Mouse (Mus musculus) forebrain, embryonic 12.5 days (tissue): ENCODE results near the gene Neurog3. TPM values are rescaled to one million over a fixed set of nuclear protein-coding genes. Genes with fewer than 3 reads are reported as not detected.

Experiments used
- ATAC-seq: fragments of 200-750 bp; cut with Nextera tagmentation; 2 replicates; pipeline ENCODE4 v1.8.0; 2017; ENCODE audit warnings: moderate TSS enrichment; ENCODE audit not compliant: low FRiP score
- H3K27ac ChIP-seq: fragments of 300-500 bp; sonication (generic); 2 replicates; pipeline ENCODE4 v1.5.1; 2016; ENCODE audit warnings: mild to moderate bottlenecking
- H3K27me3 ChIP-seq: fragments of 300-500 bp; sonication (generic); 2 replicates; pipeline ENCODE4 v1.6.1; 2016; ENCODE audit warnings: mild to moderate bottlenecking
- H3K36me3 ChIP-seq: fragments of 300-500 bp; sonication (generic); replicated peaks from 2 replicates; pipeline ENCODE4 v1.6.1; 2016; ENCODE audit warnings: mild to moderate bottlenecking
- H3K4me1 ChIP-seq: fragments of 300-500 bp; sonication (generic); 2 replicates; pipeline ENCODE4 v1.6.1; 2016
- H3K4me2 ChIP-seq: fragments of 300-500 bp; sonication (generic); 2 replicates; pipeline ENCODE4 v1.6.1; 2016; ENCODE audit warnings: mild to moderate bottlenecking, moderate library complexity
- H3K4me3 ChIP-seq: fragments of 300-500 bp; sonication (generic); replicated peaks from 2 replicates; pipeline ENCODE4 v1.5.1; 2016; ENCODE audit warnings: mild to moderate bottlenecking
- H3K9ac ChIP-seq: fragments of 300-500 bp; sonication (generic); 2 replicates; pipeline ENCODE4 v1.6.1; 2016; ENCODE audit warnings: mild to moderate bottlenecking
- H3K9me3 ChIP-seq: fragments of 300-500 bp; sonication (generic); 2 replicates; pipeline ENCODE4 v1.6.1; 2016
- WGBS: fragments of 180-500 bp; shearing (Covaris S2); methylation state at CpG from one replicate; pipeline ENCODE4 v1.1.7; 2016; 5-methylcytosine and 5-hydroxymethylcytosine counted together
- polyA plus RNA-seq: library from polyadenylated mRNA; unstranded; fragments of >200 nt; fragmentation: Nextera tagmentation; extraction: Ambion mirVana; gene quantifications from 2 replicates; pipeline ENCODE4 v1.2.1, GENCODE M21; 2016

Gene Neurog3
- polyA plus RNA-seq, 1 experiment from 2014 or later: 0.65 TPM

DNA sequence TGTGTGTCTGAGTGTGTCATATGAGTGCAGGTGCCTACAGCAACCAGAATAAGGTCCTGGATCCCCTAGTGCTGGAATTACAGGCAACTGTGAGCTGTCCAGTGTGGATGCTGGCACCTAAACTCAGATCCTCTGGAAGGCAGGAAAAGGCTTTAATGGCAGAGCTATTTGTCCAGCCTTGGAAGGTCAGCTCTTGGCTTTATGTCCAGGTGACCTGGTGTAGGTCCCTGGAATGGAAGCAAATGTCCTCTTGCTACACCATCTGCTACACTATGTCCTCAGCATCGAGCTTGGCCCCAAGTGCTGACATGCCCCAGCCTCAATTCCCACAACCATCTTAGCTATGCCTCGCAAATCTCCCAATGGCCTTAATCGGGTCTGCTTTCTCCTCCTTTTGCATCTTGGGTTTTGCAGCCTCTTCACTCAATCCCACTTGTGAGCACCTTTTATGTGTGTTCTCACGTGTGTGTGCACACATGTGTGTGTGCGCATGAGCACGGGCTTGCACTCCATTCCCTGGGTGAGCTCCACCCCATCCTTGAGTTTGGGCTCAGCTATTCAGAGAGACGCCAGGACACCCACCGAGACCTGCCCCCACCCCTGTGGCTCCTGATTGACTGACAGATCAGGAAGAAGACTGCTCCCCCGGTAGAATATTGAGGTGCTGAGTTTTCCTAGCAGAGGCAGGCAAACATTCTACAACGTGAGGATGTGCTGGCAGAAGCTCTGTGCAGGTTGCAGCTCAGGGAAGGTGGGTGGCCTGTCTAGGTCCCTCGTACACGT is 14.8 kb downstream of the Neurog3 start:
- H3K27me3 ChIP-seq: peaks cover 40% of the 10 kb centered on the region
- H3K9me3 ChIP-seq: no peaks in the 10 kb centered on the region
- H3K4me2 ChIP-seq: no peak overlapping the region
- H3K27ac ChIP-seq: no peak overlapping the region
- peaks cover 9% of the 10 kb centered on the region for H3K4me1 ChIP-seq
- H3K9ac ChIP-seq: no peak overlapping the region
- H3K36me3 ChIP-seq: no peaks in the 10 kb centered on the region
- ATAC-seq: no peak
- H3K4me3 ChIP-seq: no peak overlapping the region
- 52% methylated on average over 12 of the region's 12 CpGs for WGBS

DNA sequence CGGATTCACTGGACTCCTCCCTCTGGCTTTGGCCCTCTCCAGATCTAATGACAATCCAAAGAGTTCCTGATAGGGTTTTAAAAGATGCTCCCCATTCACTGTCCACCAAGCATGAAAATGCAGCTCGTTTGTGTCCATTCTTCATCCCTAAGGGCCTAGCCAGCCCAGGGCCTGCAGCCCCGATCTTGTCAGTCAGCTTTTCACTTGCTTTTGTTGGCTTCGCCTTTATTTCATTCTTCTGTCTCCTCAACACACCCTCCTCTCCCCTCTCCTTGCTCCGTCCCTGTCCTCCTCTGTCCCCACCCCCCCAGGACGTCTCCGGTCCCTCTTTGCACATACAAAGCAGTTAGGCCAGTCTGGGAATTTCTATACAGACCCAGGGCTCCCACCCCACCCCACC is 17.0 kb downstream of the Neurog3 start:
- Histone ChIP-seq H3K27me3 (peaks cover 30% of the 10 kb centered on the region), H3K4me2 (no peak overlapping the region), H3K4me1 (peaks cover 9% of the 10 kb centered on the region), H3K9me3 (no peaks in the 10 kb centered on the region), H3K4me3 (no peak overlapping the region), H3K9ac (no peak overlapping the region), H3K36me3 (no peaks in the 10 kb centered on the region), H3K27ac (no peak overlapping the region)
- ATAC-seq: no peak
- WGBS: 11% methylated on average over 7 of the region's 7 CpGs

DNA sequence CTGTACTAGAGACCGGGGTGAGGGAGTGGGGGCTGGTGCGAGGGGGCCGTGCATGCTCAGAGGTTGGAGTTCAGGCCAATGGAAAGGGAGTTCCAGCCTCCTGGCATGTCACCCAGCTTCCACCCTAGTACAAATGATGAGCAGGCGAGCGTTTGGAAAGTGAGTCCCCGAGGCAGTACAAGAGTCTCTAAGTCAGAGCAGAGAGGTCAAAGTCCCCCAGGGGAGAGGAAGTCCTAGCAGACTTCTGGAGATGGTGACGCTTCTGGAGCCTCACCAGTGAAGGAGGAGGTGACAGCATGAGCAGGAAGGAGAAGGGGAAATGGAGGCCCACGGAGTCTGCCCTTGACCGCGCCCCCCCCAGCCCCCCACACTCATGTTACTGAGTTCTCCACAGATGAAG is 29.5 kb downstream of the Neurog3 start:
- ATAC-seq: no peak
- no peak overlapping the region for H3K4me3 ChIP-seq
- H3K36me3 ChIP-seq: no peaks in the 10 kb centered on the region
- H3K4me1 ChIP-seq: no peaks in the 10 kb centered on the region
- H3K27ac ChIP-seq: no peak overlapping the region
- no peak overlapping the region for H3K4me2 ChIP-seq
- 66% methylated on average over 10 of the region's 10 CpGs for WGBS
- H3K27me3 ChIP-seq: no peaks in the 10 kb centered on the region
- no peaks in the 10 kb centered on the region for H3K9me3 ChIP-seq
- H3K9ac ChIP-seq: no peak overlapping the region

DNA sequence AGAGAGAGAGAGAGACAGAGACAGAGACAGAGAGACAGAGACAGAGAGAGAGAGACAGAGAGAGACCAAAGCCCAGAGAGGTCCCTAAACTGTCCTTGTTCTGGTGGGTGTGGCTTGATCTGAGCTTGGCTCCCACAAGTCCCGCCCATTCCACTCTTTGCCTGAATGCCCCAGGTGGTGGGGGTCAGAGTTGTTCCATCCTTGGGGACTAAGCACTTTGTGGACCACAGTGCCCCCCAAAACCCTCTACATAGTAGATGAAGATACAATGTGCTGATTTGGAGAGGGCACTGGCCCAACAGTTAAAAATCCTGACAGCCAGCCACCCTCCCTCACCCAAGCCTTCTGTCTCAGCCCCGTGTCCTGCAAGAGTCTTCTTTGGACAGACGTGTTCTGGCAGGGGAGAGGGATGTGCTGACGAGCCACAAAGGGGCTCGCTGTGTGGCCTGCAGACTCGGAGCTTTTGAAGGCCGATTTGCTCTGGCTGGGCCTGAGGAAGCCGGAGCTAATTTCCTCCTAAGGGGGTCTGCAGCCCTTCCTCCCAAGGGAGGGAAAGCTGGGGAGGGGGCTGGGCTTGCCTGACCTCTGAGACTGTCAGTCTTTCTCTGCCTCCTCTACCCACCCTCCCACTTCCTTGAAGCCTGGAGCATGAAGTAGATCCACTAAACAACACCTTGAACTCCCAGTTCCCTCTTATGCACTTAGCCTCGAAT is 40.1 kb downstream of the Neurog3 start:
- H3K9ac ChIP-seq: no peak overlapping the region
- no peaks in the 10 kb centered on the region for H3K9me3 ChIP-seq
- WGBS: 5% methylated on average over 9 of the region's 9 CpGs
- H3K27ac ChIP-seq: no peak overlapping the region
- H3K4me3 ChIP-seq: no peak overlapping the region
- H3K36me3 ChIP-seq: no peaks in the 10 kb centered on the region
- ATAC-seq: no peak
- H3K4me1 ChIP-seq: peaks cover 29% of the 10 kb centered on the region
- H3K4me2 ChIP-seq: no peak overlapping the region
- H3K27me3 ChIP-seq: peaks cover 26% of the 10 kb centered on the region

DNA sequence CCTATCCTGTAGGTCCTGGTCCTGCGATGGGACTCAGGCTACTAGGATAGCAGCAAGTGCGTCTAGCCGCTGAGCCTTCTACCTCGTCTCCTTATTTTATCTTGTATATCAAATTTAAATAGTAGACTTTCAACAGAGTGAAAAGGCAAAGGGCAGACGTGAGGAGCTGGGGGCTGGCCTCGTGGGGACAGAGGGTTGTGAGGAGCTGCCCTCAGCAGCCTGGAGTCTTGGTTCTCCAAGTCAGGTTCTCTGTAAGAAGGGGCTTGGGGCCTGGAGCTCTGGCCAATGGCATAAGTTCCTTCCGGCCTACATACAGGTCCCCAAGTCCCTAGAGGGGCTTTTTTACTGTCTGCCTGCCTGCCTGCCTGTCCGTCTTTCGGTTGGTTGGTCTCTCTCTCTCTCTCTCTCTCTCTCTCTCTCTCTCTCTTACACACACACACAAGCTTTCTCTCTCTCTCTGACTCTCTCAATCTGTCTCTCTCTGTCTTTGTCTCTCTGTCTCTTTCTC is 41.1 kb downstream of the Neurog3 start:
- peak; percentile 30; the same call in 1 of the 2 replicates for ATAC-seq
- 11% methylated on average over 9 of the region's 9 CpGs for WGBS
- peaks cover 29% of the 10 kb centered on the region for H3K4me1 ChIP-seq
- H3K27me3 ChIP-seq: peaks cover 27% of the 10 kb centered on the region
- no peaks in the 10 kb centered on the region for H3K36me3 ChIP-seq
- H3K4me2 ChIP-seq: 0 out of 2 replicates have a peak overlapping the region, but pooled peaks have one; percentile 1
- no peak overlapping the region for H3K4me3 ChIP-seq
- no peak overlapping the region for H3K27ac ChIP-seq
- no peak overlapping the region for H3K9ac ChIP-seq
- no peaks in the 10 kb centered on the region for H3K9me3 ChIP-seq

DNA sequence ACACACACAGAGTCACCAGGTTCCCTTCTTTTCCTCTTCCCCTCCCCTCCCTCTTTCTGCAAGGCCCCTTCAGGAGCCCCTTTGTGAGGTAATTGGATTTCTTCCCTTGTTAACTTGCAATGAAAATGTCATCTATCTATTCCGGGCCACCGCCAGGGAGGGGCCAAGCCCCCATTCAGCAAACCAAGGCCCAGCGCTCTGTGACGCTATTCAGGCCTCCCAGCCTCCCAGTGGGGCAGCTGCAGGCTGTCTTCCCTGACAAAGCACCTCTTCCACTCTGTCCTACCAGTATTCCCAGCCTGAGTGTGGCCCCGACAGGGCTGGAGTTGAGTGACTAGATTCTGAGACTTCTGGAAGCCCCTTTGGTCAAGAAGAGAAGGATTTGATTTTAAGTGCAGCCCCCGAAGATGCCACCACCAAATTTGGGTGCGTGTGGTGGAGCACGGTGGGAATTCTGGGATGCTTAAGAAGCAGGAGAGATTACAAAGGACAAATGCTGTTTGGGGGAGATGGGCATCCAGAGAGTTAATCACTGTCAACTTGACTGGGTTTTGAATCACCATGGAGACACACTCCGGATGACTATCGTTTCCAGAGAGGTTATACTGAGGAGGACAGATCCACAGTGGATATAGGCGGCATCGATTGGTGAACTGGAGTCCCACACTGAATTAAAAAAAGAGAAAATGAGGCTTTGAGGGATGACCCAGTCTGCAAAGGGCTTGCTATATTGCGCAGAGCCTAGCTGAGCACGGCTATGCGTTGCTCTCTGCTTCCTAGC is 41.8 kb downstream of the Neurog3 start:
- peaks cover 27% of the 10 kb centered on the region for H3K27me3 ChIP-seq

DNA sequence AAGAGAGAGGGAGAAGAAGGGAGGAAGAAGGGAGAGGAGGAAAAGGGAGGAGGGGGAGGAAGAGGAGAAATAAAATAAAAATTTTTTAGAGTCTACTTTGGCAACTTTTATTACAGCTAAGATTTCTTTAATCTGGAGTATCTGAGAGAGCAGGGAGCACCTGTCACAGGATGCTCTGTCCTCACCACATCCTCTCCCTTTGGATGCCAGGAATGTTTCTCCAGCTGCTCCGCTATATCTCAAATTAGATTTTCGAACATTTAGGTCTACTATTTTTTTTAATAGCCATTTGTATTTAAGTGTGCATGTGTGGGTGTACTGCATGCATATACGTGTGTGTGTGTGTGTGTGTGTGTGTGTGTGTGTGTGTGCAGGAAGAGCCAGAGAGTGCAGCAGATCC is 47.1 kb downstream of the Neurog3 start:
- Histone ChIP-seq H3K4me3 (no peak overlapping the region), H3K9ac (no peak overlapping the region), H3K36me3 (no peaks in the 10 kb centered on the region), H3K27me3 (peaks cover 22% of the 10 kb centered on the region), H3K4me2 (no peak overlapping the region), H3K9me3 (no peaks in the 10 kb centered on the region), H3K27ac (no peak overlapping the region), H3K4me1 (peaks cover 5% of the 10 kb centered on the region; the same call in 1 of the 2 replicates)
- 90% methylated on average over 3 of the region's 3 CpGs for whole genome bisulfite sequencing
- ATAC-seq: no peak

More for the DNA sequence above, 41.8 kb downstream of the Neurog3 start:
- 22% methylated on average over 15 of the region's 15 CpGs for WGBS
- Histone ChIP-seq H3K4me2 (peak overlapping the region; percentile 1; the same call in 1 of the 2 replicates), H3K4me1 (peaks cover 29% of the 10 kb centered on the region), H3K9ac (no peak overlapping the region), H3K9me3 (no peaks in the 10 kb centered on the region), H3K4me3 (no peak overlapping the region), H3K27ac (0 out of 2 replicates have a peak overlapping the region, but pooled peaks have one; percentile 25), H3K36me3 (no peaks in the 10 kb centered on the region)
- ATAC-seq: peak; percentile 74; the same call in 1 of the 2 replicates

DNA sequence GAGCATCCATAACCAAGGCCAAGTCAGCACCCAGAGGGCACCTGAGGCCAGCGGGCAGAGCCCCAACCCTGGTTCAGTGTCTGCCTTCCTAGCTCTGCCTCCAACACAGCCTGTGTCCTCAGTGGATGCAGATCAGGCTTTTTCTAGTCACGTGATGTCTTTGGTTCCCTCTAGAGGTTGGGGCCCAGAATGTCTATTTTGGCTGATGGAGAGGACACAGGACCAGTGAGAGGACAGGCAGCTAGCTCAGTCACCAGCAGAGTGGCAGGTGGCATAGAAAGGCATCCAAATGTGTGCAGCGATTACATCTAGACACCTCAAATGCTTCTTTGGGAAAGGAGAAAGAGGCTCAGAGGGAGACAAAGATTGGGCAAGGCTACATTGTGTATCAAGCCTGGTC is 48.8 kb downstream of the Neurog3 start:
- Histone ChIP-seq H3K4me3 (no peak overlapping the region), H3K9me3 (no peaks in the 10 kb centered on the region), H3K4me2 (no peak overlapping the region), H3K27me3 (peaks cover 20% of the 10 kb centered on the region), H3K27ac (no peak overlapping the region), H3K4me1 (no peaks in the 10 kb centered on the region), H3K36me3 (no peaks in the 10 kb centered on the region), H3K9ac (no peak overlapping the region)
- ATAC-seq: no peak
- 44% methylated on average over 3 of the region's 3 CpGs for WGBS

DNA sequence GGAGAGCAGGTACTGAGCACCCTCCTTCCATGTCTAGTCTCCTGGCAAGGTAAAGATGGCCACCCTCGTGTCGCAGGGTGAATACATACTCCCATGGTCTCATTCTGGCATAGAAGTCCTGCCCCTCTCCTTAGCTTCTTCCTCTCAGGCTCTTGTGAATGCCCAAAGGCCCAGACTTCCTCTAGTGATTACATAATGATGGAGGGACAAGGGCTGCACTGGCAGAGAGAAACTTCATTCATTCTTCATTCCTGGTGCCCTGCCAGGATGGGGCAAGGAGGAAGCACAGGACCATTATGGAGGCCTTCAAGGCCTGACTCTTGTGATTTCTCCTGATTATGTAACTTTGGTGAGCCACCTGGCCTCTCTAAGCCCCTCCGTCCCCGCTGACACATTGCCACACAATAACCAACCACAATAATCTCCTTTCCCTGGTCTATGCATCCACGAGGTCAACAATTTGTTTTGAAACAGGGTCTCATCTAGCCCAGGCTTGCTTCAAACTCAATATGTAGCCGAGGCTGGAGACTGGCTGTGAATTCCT is 49.7 kb downstream of the Neurog3 start:
- H3K4me3 ChIP-seq: no peak overlapping the region
- 71% methylated on average over 6 of the region's 6 CpGs for WGBS

DNA sequence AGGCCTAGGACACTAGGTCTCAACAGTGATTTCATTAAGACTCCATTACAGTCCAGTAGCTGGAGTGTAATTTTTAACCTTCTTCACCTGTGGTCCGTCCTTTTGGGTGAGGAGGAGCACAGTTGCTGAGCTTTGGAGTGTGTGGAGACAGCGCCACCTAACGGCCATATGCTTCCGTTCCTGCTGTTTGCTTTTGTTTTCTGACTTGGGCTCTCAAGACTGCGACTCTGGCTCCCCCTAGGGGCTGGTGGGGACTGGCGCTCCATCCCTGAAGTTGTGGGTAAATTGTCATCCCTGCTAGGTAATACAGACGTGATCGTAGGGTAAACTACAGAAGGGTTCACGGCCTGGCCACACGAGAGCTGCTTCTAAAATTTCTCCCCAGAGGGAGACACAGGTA is 50.2 kb downstream of the Neurog3 start:
- Histone ChIP-seq H3K4me3 (no peak overlapping the region), H3K27ac (no peak overlapping the region), H3K9me3 (no peaks in the 10 kb centered on the region), H3K36me3 (no peaks in the 10 kb centered on the region), H3K27me3 (peaks cover 17% of the 10 kb centered on the region), H3K4me1 (no peaks in the 10 kb centered on the region), H3K4me2 (no peak overlapping the region), H3K9ac (no peak overlapping the region)
- peak; percentile 78 for ATAC-seq
- 2% methylated on average over 10 of the region's 10 CpGs for WGBS

More for the DNA sequence above, 49.7 kb downstream of the Neurog3 start:
- no peak overlapping the region for H3K4me2 ChIP-seq
- H3K4me1 ChIP-seq: no peaks in the 10 kb centered on the region
- no peak; the same call in none of the 2 replicates for ATAC-seq
- H3K27ac ChIP-seq: no peak overlapping the region
- H3K27me3 ChIP-seq: peaks cover 20% of the 10 kb centered on the region
- H3K36me3 ChIP-seq: no peaks in the 10 kb centered on the region
- no peak overlapping the region for H3K9ac ChIP-seq
- H3K9me3 ChIP-seq: no peaks in the 10 kb centered on the region
